Mouse (Mus musculus) embryonic fibroblast, embryonic 13.5 days (primary cell): ENCODE data around the gene Nmnat1.

ENCODE experiments used
- CTCF ChIP-seq: IDR thresholded peaks from 2 replicates; pipeline ENCODE4 v1.5.1; 2011; ENCODE audit warnings: mild to moderate bottlenecking, control low read depth, low read length, moderate library complexity, borderline replicate concordance; ENCODE audit not compliant: insufficient read depth
- POLR2A ChIP-seq: IDR thresholded peaks from 2 replicates; pipeline ENCODE4 v1.6.1; 2011; ENCODE audit warnings: low read depth, mild to moderate bottlenecking, control low read depth, low read length, moderate library complexity

- TF ChIP-seq POLR2A (no peak), CTCF (no peak)
Measured at GRCm38 (mm10) chr4:149512072-149512471, 27.1 kb upstream of the Nmnat1 start.
